Mouse (Mus musculus) liver, adult 2 months (tissue): ENCODE measurements around the gene Kif18b. TPM values are rescaled to one million over a fixed set of nuclear protein-coding genes. Genes with fewer than 3 reads are reported as not detected.

ENCODE experiments used
- DNase-seq: peaks from one replicate; pipeline ENCODE4 v3.0.0-alpha.2; 2011; ENCODE audit warnings: low read depth, low spot score; ENCODE audit errors: extremely low read depth
- H3K27ac ChIP-seq: fragments of 200-500 bp; replicated peaks from 2 replicates; pipeline ENCODE4 v1.5.1; 2012; ENCODE audit warnings: low read depth, mild to moderate bottlenecking, control low read depth, inconsistent platforms, low read length; ENCODE audit not compliant: insufficient read depth
- H3K27me3 ChIP-seq: fragments of 200-500 bp; 2 replicates; pipeline ENCODE4 v1.6.1; 2012; ENCODE audit warnings: mild to moderate bottlenecking, moderate library complexity, low read length, inconsistent platforms; ENCODE audit not compliant: control insufficient read depth, insufficient read depth
- H3K36me3 ChIP-seq: fragments of 200-500 bp; 2 replicates; pipeline ENCODE4 v1.6.1; 2012; ENCODE audit warnings: low read length, inconsistent platforms; ENCODE audit not compliant: control insufficient read depth, insufficient read depth
- H3K4me1 ChIP-seq: fragments of 200-500 bp; 2 replicates; pipeline ENCODE4 v1.6.1; 2011; ENCODE audit warnings: low read length; ENCODE audit not compliant: control insufficient read depth, insufficient read depth
- H3K4me3 ChIP-seq: fragments of 200-500 bp; 2 replicates; pipeline ENCODE4 v1.5.1; 2011; ENCODE audit warnings: low read depth, mild to moderate bottlenecking, control low read depth, low read length, moderate library complexity; ENCODE audit not compliant: insufficient read depth
- H3K79me2 ChIP-seq: fragments of 200-500 bp; 2 replicates; pipeline ENCODE4 v1.6.1; 2012; ENCODE audit warnings: inconsistent platforms, mild to moderate bottlenecking, low read length, moderate library complexity; ENCODE audit not compliant: control insufficient read depth, insufficient read depth
- H3K9ac ChIP-seq: fragments of 200-500 bp; 2 replicates; pipeline ENCODE4 v1.6.1; 2012; ENCODE audit warnings: low read depth, mild to moderate bottlenecking, control low read depth, inconsistent platforms, low read length
- CTCF ChIP-seq: fragments of 200-500 bp; IDR thresholded peaks from 2 replicates; pipeline ENCODE4 v1.5.1; 2011; ENCODE audit warnings: low read depth, low read length, control low read depth
- POLR2A ChIP-seq: fragments of 200-500 bp; IDR thresholded peaks from 2 replicates; pipeline ENCODE4 v1.6.1; 2011; ENCODE audit warnings: low read length, control low read depth; ENCODE audit not compliant: insufficient read depth; ENCODE audit errors: extremely low read depth
- WGBS: fragments of 180-500 bp; shearing (Covaris S2); methylation state at CpG from one replicate; pipeline ENCODE4 v1.1.7; 2018; 5-methylcytosine and 5-hydroxymethylcytosine counted together
- polyA plus RNA-seq: library from polyadenylated mRNA; depleted of rRNA; stranded (reverse); fragments of >200 nt; gene quantifications from 2 replicates; pipeline ENCODE4 v1.2.3, GENCODE M21; 2012
- total RNA-seq: library from RNA; depleted of rRNA; stranded (reverse); fragments of >200 nt; gene quantifications from 2 replicates; pipeline ENCODE4 v1.2.3, GENCODE M21; 2014

The Kif18b gene
- total and polyA plus RNA-seq, 2 experiments, result 0.09 to 0.12 TPM

DNA sequence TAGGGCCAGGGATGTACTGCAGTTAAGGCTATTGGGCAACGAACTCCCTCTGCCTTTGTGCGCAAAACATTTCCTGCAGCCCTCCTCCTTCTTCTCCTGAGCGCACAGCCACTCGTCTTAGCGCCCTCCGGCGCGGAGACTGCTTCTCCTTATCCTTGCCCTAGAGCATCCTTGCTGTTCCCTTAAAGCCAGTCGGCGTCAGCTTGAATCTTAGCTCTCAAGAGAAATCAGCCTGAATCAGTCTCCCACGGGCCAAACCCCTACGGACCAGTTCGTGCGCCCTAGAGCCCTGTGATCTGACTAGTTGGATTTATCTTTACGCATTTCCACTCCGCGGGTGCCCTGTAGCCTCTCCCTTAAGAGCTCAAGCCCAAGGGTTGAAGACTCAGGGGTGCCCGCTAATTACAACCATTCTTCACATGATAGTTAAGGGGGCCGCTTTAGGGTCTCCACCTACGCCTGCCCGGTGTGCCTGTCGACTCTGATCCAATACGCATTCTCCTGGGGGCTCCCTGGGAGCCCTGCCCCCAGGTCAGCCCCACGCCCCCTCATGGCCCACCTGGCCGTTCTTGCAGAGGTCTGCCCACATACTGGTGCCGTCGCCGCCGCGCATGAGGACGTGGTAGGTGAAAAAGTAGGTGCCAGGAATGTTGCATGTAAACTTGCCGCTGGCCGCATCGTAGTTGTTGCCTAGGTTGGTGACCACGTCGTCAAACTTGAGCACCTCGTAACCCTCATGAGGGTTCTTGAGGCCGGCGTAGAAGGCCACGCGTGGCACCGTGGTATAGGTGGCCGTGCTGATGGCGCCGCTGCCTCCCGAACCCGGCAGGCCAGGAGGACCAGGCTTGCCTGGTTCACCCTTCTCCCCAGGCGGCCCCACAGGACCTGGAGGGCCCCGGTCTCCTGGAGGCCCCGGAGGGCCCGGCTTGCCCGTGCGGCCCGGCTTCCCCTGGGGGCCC, 20.7 kb upstream of the Kif18b start:
- Histone ChIP-seq H3K36me3 (no peaks in the 10 kb centered on the region), H3K27ac (no peak overlapping the region), H3K4me3 (no peak overlapping the region), H3K4me1 (no peaks in the 10 kb centered on the region; the same call in 1 of the 2 replicates), H3K9ac (no peak overlapping the region), H3K79me2 (no peaks in the 10 kb centered on the region), H3K27me3 (peaks cover 31% of the 10 kb centered on the region)
- WGBS, result 10% methylated on average over 54 of the region's 54 CpGs
- TF ChIP-seq POLR2A (no peak), CTCF (no peak)
- DNase-seq, result no peak

DNA sequence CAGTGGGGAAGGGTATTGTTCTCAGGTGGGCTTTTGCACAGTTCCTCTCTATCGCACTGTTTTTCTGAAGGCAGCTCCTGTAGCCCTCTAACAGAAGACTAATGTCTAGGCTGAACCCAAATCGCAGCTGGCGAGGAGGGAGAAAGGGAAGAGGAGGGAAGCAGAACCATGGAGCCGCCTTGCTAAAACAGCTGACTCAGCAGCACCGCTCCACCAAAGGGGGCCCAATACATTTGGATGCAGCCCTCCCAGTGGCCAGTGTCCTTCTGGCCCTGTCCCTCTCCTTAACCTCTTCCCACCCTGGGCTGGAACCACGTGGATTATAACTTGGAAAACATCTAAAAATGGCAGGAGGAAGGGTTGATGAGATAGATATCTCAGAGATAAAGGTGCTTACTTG, 16.3 kb upstream of the Kif18b start:
- no peak overlapping the region for H3K27ac ChIP-seq
- H3K79me2 ChIP-seq, result no peaks in the 10 kb centered on the region
- H3K36me3 ChIP-seq, result no peaks in the 10 kb centered on the region
- H3K27me3 ChIP-seq, result peaks cover 26% of the 10 kb centered on the region
- no peaks in the 10 kb centered on the region; the same call in 1 of the 2 replicates for H3K4me1 ChIP-seq
- WGBS, result 61% methylated on average over 6 of the region's 6 CpGs
- no peak for DNase-seq
- TF ChIP-seq CTCF (no peak), POLR2A (no peak)
- H3K4me3 ChIP-seq, result no peak overlapping the region
- H3K9ac ChIP-seq, result no peak overlapping the region

DNA sequence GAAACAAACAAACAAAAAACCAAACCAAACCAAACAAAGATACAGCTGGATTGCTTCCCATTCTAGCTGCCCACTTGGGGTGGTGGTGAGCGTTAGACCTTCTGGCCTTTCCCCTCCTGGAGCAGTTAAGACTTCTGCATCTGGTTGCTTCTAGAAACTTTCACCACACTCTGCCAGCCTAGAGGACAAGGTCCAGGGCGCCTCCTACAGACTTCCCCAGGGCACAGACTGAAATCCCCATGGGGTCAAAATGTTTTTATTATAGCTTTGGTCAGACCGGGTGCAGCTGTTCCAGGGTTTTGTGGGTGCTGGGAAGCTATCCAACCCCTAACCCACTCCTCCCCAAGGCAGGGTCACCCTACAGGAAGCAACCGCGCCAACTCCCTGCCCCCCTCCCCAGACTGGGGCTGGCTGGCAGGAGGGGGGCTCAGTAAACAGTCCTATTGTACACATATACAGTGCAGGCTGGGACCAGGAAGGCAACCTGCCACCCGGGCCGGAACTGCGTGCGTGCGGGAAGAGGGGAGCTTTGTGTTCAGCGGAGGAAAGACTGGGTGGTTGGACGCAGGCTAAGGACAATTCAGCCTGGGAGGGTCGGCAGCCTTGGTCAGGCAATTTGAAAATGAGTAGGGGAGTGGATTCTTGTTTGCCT, 14.2 kb upstream of the Kif18b start:
- no peaks in the 10 kb centered on the region for H3K79me2 ChIP-seq
- WGBS, result 18% methylated on average over 13 of the region's 13 CpGs
- H3K9ac ChIP-seq, result no peak overlapping the region
- DNase-seq, result peak; percentile 22
- H3K4me1 ChIP-seq, result no peaks in the 10 kb centered on the region
- no peaks in the 10 kb centered on the region for H3K36me3 ChIP-seq
- H3K27ac ChIP-seq, result no peak overlapping the region
- TF ChIP-seq CTCF (0 out of 2 replicates have a peak, but pooled peaks have one; percentile 4), POLR2A (no peak)
- H3K4me3 ChIP-seq, result no peak overlapping the region
- H3K27me3 ChIP-seq, result peaks cover 12% of the 10 kb centered on the region

DNA sequence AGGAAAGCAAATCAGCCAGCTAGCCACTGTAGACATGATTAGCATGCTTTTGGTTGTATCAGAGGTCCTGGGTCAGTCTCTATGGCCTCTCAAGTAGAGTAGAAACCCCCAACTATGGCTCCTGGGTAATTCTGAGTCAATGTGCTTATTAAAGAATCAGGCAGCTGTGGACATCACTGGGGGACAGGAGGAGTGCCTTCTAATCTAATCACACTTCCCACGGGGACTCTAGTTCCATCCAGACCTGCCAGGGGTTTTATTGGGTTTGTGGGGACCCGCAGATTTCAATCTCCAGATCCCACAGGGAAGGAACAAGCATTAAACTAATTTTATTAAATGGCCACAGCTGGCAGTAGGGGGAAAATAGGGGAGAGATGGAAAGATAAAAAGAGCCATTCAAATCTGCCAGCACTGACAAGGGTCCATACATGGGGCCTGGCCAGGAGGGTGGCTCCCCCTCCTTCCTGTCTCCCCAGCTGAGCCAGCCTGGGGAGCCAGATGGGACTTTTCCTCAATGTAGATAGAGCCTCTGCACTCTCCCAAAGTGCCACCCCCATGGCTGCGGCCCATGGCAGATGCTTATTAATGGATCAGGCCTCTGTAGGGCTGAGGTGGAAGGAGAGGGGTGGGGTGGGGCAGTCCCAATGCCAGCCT, 12.7 kb upstream of the Kif18b start:
- no peaks in the 10 kb centered on the region for H3K79me2 ChIP-seq
- no peak for DNase-seq
- TF ChIP-seq POLR2A (no peak), CTCF (no peak)

DNA sequence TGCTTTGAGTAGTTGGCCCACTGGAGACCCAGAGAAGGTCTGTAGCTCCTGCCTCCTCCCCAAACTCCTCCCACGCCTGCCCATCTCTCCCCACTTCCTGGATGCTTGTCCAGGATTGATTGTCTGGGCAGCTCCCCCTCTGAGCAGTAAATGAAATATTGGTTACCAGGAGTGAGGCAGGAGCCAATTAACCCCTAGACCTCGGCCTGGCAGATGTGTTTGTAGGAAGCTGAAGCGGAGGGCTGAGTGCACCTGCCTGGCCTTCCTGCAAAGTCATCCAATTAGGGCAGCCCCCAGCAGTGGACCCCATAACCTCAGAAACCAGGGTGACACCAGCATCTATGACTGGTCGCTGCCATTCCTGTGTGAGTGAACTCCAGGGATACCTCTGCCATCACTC, 11.3 kb upstream of the Kif18b start:
- no peaks in the 10 kb centered on the region for H3K79me2 ChIP-seq
- no peak for DNase-seq
- H3K27ac ChIP-seq, result no peak overlapping the region
- TF ChIP-seq CTCF (no peak), POLR2A (no peak)
- no peak overlapping the region for H3K4me3 ChIP-seq
- no peaks in the 10 kb centered on the region for H3K4me1 ChIP-seq
- 58% methylated on average over 4 of the region's 4 CpGs for WGBS
- 0 out of 2 replicates have a peak, but pooled peaks cover 7% of the 10 kb centered on the region for H3K27me3 ChIP-seq
- no peaks in the 10 kb centered on the region for H3K36me3 ChIP-seq
- H3K9ac ChIP-seq, result no peak overlapping the region

More for the DNA sequence above, 12.7 kb upstream of the Kif18b start:
- 81% methylated on average over 3 of the region's 3 CpGs for WGBS
- Histone ChIP-seq H3K4me3 (no peak overlapping the region), H3K27me3 (peaks cover 8% of the 10 kb centered on the region; the same call in 1 of the 2 replicates), H3K27ac (no peak overlapping the region), H3K36me3 (no peaks in the 10 kb centered on the region), H3K4me1 (no peaks in the 10 kb centered on the region), H3K9ac (no peak overlapping the region)
